Mouse (Mus musculus): ENCODE data around the gene Cpxm1.
"Not testable (repeated sequence)": the region's sequence is repeated elsewhere in the genome, so short reads cannot be mapped to it uniquely, and the experiment has no call there.

- TF ChIP-seq CTCF, POLR2A (IDR thresholded peaks at IDR 0.05; ENCODE audit: insufficient read depth, low read depth, low read length): not testable (repeated sequence)
Observed at GRCm38 (mm10) chr2:130373026-130373425, 24.3 kb downstream of the Cpxm1 start.

All from olfactory bulb, adult 2 months (tissue).